Mouse (Mus musculus): ENCODE results near the gene Slc10a7.

Slc10a7 gene

GRCm38 (mm10) chr8:78623972-78624371 lies 114.8 kb downstream of the Slc10a7 start:
- DNase-seq (ENCODE audit: low read depth, low spot score), result no peak

DNA sequence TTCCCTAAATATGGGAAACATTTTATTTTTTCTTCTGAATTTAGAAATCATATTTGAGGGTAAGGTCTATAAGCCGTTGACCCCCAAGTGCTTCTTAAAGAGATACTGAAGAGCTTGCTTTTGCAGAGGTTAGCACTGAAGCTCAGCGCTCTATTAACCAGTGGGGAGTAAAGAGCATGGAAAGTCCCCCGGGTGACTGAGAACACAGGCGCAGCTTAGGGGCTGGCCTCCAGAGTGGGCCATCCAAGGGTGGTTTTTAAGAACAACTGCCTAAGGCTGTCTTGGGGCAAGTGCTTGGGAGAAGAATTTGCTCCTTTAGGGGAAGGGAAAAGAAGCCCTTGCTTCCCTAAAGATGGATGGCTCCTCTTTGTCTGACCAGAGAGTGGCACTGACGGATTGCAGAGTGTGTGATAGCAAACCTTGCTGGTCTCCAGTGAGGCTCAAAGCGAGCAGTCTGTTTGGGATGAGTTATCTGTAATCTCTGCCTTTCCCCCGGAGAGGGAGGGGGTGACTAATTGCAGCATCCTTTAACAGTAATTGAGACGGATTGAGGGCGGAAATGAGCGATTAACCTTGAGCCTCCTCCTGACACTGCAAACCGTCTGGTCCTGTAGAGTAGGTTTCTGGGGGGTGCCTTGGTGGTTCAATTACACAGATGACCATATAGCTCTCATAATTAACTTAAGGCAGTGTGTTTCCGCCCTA lies 115.7 kb downstream of the Slc10a7 start:
- DNase-seq (ENCODE audit: low read depth, low spot score), result no peak

DNA sequence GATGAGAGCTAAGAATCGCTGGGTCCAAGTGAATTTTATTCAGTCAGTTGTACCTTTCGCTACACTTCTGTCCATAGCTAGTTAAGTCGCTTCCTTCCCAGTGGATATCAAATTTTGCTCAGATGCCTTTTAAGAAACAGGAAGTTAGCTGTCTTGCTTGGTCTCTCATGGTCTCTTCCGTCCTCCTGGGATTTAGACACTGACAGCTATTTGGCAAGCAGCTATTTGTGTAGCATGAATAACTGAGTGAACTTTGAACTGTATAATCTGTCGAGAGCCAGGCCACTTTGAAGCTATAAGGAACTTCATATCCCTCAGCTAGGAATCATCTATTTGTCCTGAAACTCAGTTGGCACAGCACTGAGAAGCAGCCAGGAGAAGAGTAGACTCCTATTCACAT lies 117.5 kb downstream of the Slc10a7 start:
- DNase-seq (ENCODE audit: low read depth, low spot score), result peak; percentile 55

DNA sequence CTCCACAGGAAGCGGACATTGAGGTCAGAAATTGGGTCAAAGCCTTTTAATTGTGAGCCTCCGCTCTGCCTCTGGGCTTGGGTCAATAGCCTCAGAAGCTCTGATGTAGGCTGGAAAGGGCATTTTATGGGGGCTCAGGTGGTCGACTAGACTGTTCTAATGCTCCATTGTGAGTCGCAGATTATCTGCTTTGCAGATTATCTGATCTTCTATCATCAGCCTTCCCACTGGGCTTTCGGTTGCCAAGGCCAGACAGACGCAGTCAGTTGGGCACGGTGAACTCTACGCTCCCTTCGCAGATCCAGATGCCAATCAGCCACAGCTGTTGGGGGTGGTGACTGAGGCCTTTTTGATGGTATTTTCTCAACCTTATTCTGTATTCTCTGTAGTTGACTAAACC lies 118.6 kb downstream of the Slc10a7 start:
- DNase-seq (ENCODE audit: low read depth, low spot score), result no peak

- no peak for DNase-seq (ENCODE audit: low read depth, low spot score)
Measured at GRCm38 (mm10) chr8:78630414-78631164, 121.4 kb downstream of the Slc10a7 start.

DNA sequence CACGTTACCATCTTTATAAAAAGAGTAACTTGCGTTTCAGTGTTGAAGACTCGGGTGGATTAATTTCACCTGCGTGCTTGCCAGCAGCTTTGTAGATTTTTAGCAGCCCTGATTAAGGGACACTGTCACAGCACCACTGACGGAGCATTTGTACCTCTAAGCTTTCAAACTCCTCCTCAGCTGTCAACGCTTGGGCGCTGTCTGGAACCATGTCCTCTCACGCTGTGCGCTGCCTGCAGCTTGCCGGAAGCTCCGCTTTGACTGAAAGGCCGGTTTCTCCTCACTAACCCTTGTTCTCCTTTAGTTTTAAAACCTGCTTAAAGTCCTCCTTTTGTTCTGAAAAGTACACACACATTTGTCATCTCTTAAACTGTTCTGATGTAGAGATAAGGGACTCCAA lies 123.9 kb downstream of the Slc10a7 start:
- DNase-seq (ENCODE audit: low read depth, low spot score), result no peak

GRCm38 (mm10) chr8:78634018-78634417 lies 124.9 kb downstream of the Slc10a7 start:
- no peak for DNase-seq (ENCODE audit: low read depth, low spot score)

DNA sequence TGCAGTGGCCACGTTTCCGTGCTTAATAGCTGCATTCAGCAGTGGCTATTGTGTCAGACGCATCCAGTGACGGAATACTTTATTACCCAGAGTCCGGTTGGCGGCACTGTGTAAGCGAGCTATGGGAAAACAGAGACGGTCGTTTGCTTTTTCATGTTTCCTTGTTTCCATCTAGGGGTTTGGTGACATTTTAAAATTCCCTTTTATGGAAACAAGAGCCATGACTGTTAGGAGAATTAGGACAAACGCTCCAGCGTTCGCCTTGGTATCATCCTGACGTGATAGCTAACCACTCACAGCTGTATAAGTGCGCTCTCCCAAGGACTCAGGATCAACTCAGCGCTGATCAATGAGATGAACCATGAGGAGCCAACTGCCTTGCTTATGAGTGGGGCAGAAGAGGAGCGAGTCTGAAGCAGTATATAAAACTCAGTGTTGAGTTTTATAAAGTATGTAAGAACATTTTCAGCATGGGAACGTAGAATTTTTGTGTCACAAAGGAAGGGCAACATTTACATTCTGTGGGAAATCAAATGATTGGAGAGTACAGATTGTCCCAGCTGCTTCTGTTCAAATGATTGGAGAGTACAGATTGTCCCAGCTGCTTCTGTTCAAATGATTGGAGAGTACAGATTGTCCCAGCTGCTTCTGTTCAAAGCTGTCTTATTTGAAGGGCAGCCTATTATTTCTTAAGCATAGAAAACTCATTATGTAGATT lies 125.5 kb downstream of the Slc10a7 start:
- DNase-seq (ENCODE audit: low read depth, low spot score), result no peak

- DNase-seq (ENCODE audit: low read depth, low spot score), result no peak
Measured at GRCm38 (mm10) chr8:78635241-78635771, 126.2 kb downstream of the Slc10a7 start.

DNA sequence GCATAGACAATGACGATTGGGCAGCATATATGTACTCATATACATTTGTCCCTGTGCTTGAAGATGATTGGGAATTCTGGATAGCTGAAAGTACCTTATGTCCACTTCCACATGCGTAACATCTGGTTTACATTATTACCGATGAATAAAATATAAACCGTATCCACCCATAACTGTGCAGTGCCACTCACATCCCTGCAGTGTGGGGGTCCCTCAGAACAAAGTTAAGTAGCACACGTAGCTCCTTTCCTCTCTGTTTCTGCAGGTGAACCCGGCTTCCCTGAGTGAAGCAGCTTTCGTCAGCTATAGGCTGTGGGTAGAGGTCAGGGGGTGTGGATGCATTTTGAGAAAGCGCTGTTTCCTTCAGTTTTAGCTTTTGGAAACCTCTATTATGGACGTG lies 132.8 kb downstream of the Slc10a7 start:
- DNase-seq (ENCODE audit: low read depth, low spot score), result no peak

DNA sequence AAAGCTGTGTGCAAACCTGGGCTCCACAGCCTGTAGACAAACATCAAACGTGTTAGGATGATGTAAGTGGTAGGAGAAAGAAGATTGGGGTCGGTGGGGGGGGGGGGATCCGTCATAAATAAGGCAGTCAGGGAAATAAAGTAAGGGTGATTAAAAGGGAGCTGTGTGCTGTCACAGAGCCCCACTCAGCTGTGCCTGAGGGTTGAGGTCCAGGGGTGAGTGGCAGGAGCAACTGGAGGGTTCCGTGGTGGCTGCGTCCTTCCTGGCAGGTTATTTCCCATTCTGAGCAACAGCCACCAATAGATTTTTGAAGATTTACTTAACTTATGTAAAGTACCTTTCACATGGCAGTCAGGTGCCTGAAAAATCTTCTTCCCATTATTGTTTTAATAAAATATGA lies 133.2 kb downstream of the Slc10a7 start:
- DNase-seq (ENCODE audit: low read depth, low spot score), result no peak

DNA sequence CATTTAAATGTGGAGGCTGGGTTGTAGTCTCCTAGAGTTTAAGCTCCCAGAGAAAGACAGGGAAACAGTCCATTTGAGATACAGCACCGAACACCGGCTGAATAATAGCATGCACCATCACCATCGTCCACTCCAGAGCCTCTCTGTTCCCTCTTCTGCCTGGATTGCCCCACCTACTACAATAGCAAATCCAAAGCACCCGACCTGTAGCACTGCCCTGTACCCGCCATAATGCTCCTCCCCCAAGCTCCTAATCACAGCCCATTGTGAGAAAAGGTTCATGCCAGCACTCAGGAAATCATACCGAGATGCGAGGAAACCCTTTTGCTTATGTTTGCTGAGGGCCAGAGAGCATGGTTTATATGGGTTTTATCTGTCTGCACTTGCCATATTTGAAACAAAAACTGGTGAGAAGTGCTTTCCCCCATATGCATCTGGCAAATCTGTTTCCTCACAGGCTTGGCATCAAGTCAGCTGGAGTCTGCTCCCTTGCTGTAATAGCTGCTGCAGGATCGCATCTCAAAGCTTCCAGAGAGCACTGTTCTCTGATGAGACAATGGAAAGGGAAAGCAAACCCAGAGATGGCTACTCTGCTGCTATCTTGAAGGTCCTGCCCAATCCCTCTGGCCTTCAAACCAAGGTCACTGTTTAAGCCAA lies 138.0 kb downstream of the Slc10a7 start:
- DNase-seq (ENCODE audit: low read depth, low spot score), result peak; percentile 43

GRCm38 (mm10) chr8:78647846-78648245 lies 138.7 kb downstream of the Slc10a7 start:
- peak; percentile 55 for DNase-seq (ENCODE audit: low read depth, low spot score)

DNA sequence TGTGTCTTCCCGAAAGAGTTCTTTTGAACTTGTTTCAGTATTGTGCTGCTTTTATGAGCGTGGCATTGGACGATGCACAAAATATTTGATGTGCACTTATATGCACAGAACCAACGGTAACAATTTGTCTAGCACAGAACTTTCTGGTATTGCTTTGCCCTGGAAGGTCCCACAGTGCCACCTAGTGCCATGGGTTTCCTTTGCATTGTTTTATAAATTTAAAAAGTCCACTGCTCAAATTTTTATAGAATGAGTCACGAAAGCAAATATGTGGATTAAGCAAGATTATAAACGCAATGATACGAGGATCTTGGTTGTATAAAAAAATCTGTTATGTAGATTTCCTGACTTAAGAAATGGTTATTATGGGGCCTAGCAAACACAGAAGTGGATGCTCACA lies 139.8 kb downstream of the Slc10a7 start:
- peak; percentile 90 for DNase-seq (ENCODE audit: low read depth, low spot score)

GRCm38 (mm10) chr8:78651670-78652069 lies 142.5 kb downstream of the Slc10a7 start:
- DNase-seq (ENCODE audit: low read depth, low spot score), result peak; percentile 24

- peak; percentile 69 for DNase-seq (ENCODE audit: low read depth, low spot score)
Measured at GRCm38 (mm10) chr8:78655351-78656045, 146.4 kb downstream of the Slc10a7 start.

DNA sequence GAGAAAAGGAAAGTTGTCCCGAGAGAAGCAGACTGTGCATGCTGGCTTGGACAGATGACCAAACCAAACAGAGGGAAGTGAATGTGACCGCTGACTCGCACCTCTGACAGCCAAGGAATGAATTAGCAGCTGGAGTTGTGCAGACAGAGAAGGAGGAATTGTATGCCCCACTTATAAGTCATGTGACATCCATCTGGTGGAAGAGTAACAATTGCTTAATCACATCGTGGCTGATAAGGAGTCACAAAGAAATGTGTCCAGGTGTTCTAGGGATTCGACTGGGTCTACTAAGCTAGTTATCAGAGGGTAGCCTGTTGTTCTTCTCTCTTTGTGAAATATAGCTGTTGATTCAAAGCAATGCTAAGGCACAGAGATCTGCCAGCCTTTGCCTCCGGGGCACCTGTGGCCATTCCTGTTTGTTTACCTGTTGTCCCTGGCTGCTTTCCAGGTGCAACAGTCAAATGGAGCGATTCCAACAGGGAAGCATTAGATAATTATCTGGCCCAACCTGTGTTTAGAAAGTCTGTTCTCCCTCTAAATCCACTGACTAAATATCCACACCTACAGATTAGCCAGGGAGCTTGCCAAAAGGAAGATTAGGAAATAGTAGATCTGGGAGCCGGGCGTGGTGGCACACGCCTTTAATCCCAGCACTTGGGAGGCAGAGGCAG lies 147.7 kb downstream of the Slc10a7 start:
- peak; percentile 86 for DNase-seq (ENCODE audit: low read depth, low spot score)

- DNase-seq (ENCODE audit: low read depth, low spot score), result no peak
Measured at GRCm38 (mm10) chr8:78658172-78658571, 149.0 kb downstream of the Slc10a7 start.

DNA sequence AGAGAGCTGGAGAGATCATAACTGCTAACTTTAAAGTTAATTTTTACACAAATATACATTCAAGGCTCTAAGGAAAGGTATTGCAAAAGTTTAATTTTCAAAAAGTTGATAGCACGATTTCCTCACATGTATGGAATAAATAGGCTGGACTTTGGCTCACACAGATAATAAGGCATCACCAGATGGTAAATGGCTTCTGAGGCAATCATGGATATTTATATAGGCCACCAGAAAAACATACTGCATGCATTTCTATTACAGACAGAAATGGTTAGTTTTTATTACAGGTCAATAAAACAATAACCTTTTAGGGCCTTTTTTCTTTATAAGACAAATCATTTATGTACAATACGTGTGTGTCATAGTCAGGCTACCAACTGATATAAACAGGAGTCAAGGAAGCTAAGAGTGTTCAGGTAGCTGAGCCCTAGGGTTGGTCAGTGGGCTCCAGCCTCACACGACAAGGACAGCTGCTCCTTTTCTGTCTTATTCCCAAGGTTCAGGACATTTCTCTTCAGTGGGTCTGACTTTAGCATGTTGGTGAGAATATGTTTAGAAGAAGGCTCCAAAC lies 150.6 kb downstream of the Slc10a7 start:
- no peak for DNase-seq (ENCODE audit: low read depth, low spot score)

GRCm38 (mm10) chr8:78664306-78664940 lies 155.3 kb downstream of the Slc10a7 start:
- no peak for DNase-seq (ENCODE audit: low read depth, low spot score)

All from 3T3-L1 (cell line).